Mouse (Mus musculus): ENCODE results near the gene Cnnm3. TPM values are rescaled to one million over a fixed set of nuclear protein-coding genes. Genes with fewer than 3 reads are reported as not detected.

The Cnnm3 gene
- polyA plus RNA-seq, 1 experiment from 2014 or later = 1.1 TPM

- no peak overlapping the region for H3K4me2 ChIP-seq (ENCODE audit: low read depth, low read length)
- no peaks in the 10 kb centered on the region for H3K36me3 ChIP-seq (ENCODE audit: control insufficient read depth, insufficient read depth)
- no peak for ATAC-seq (ENCODE audit: low read depth)
- no peaks in the 10 kb centered on the region for H3K4me1 ChIP-seq (ENCODE audit: control insufficient read depth, low read depth, low read length)
- no peak overlapping the region for H3K27ac ChIP-seq (ENCODE audit: low read length)
- no peak overlapping the region for H3K9ac ChIP-seq (ENCODE audit: low read depth, low read length)
- 50% methylated on average over 9 of the region's 9 CpGs for WGBS (ENCODE audit: insufficient replicate concordance)
- no peak overlapping the region for H3K4me3 ChIP-seq (ENCODE audit: low read depth, low read length)
- no peaks in the 10 kb centered on the region for H3K9me3 ChIP-seq (replicated peaks; ENCODE audit: control insufficient read depth, low read length)
- no peaks in the 10 kb centered on the region for H3K27me3 ChIP-seq (ENCODE audit: control insufficient read depth, insufficient read depth, low read depth, low read length)
Observed at GRCm38 (mm10) chr1:36492416-36493139, 19.1 kb upstream of the Cnnm3 start.

DNA sequence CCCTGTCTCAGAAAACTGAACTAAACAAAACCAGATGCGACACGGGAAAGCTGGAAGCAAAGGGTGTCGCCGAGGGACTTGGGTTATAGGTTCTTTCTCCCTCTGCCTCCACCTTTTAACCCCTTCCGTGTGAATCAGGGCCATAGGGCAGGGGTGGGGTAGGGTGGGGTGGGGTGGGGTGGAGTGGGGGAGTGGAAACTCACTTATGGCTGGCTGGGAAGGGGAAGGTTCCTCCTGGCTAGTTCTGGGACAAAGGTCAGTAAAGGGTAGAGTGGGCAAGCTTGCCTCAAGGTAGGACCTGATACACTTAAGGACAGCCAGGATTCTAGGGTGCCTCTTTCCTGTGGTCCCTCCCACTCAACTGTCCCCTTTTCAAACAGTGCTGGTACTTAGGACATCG is 18.4 kb upstream of the Cnnm3 start:
- Histone ChIP-seq H3K36me3 (ENCODE audit: control insufficient read depth, insufficient read depth) (no peaks in the 10 kb centered on the region), H3K27ac (ENCODE audit: low read length) (no peak overlapping the region), H3K4me2 (ENCODE audit: low read depth, low read length) (no peak overlapping the region), H3K27me3 (ENCODE audit: control insufficient read depth, insufficient read depth, low read depth, low read length) (no peaks in the 10 kb centered on the region), H3K9me3 (replicated peaks; ENCODE audit: control insufficient read depth, low read length) (no peaks in the 10 kb centered on the region), H3K9ac (ENCODE audit: low read depth, low read length) (no peak overlapping the region), H3K4me3 (ENCODE audit: low read depth, low read length) (no peak overlapping the region), H3K4me1 (ENCODE audit: control insufficient read depth, low read depth, low read length) (no peaks in the 10 kb centered on the region)
- 66% methylated on average over 6 of the region's 6 CpGs for WGBS (ENCODE audit: insufficient replicate concordance)
- no peak for ATAC-seq (ENCODE audit: low read depth)

GRCm38 (mm10) chr1:36496719-36497118 is 14.9 kb upstream of the Cnnm3 start:
- 50% methylated on average over 2 of the region's 2 CpGs for WGBS (ENCODE audit: insufficient replicate concordance)
- no peaks in the 10 kb centered on the region for H3K27me3 ChIP-seq (ENCODE audit: control insufficient read depth, insufficient read depth, low read depth, low read length)
- no peaks in the 10 kb centered on the region for H3K4me1 ChIP-seq (ENCODE audit: control insufficient read depth, low read depth, low read length)
- ATAC-seq (ENCODE audit: low read depth) = no peak
- H3K4me2 ChIP-seq (ENCODE audit: low read depth, low read length) = no peak overlapping the region
- no peak overlapping the region for H3K9ac ChIP-seq (ENCODE audit: low read depth, low read length)
- no peak overlapping the region for H3K27ac ChIP-seq (ENCODE audit: low read length)
- no peaks in the 10 kb centered on the region for H3K9me3 ChIP-seq (replicated peaks; ENCODE audit: control insufficient read depth, low read length)
- H3K4me3 ChIP-seq (ENCODE audit: low read depth, low read length) = no peak overlapping the region
- H3K36me3 ChIP-seq (ENCODE audit: control insufficient read depth, insufficient read depth) = no peaks in the 10 kb centered on the region

DNA sequence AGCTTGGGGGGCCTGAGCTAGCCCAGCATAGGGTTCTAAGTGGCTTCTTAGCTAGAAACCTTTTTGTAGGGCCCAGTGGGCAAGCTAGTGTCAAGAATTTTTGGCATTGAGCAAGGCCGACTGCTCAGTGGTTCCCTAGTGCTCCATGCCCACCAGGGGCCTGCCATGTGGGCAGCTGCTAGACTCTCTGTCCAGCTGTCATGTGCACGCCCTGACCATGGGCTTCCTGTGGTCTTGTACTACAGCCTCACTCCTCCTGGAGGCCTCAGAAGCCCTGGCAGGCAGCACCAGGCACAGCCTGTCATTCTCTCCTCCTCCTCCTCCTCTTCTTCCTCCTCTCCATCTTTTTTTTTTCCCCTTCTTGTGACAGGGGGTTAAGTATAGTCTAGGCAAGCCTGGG is 14.4 kb upstream of the Cnnm3 start:
- no peak overlapping the region for H3K9ac ChIP-seq (ENCODE audit: low read depth, low read length)
- ATAC-seq (ENCODE audit: low read depth) = no peak

GRCm38 (mm10) chr1:36501261-36501660 is 10.4 kb upstream of the Cnnm3 start:
- H3K9ac ChIP-seq (ENCODE audit: low read depth, low read length) = no peak overlapping the region
- H3K27me3 ChIP-seq (ENCODE audit: control insufficient read depth, insufficient read depth, low read depth, low read length) = no peaks in the 10 kb centered on the region
- no peaks in the 10 kb centered on the region for H3K36me3 ChIP-seq (ENCODE audit: control insufficient read depth, insufficient read depth)
- WGBS (ENCODE audit: insufficient replicate concordance) = 3% methylated on average over 3 of the region's 3 CpGs
- no peak overlapping the region for H3K4me2 ChIP-seq (ENCODE audit: low read depth, low read length)
- H3K9me3 ChIP-seq (replicated peaks; ENCODE audit: control insufficient read depth, low read length) = no peaks in the 10 kb centered on the region
- no peak overlapping the region for H3K27ac ChIP-seq (ENCODE audit: low read length)
- peak; percentile 24; the same call in 1 of the 2 replicates for ATAC-seq (ENCODE audit: low read depth)
- no peaks in the 10 kb centered on the region for H3K4me1 ChIP-seq (ENCODE audit: control insufficient read depth, low read depth, low read length)
- H3K4me3 ChIP-seq (ENCODE audit: low read depth, low read length) = no peak overlapping the region

More for the DNA sequence above, 14.4 kb upstream of the Cnnm3 start:
- Histone ChIP-seq H3K9me3 (replicated peaks; ENCODE audit: control insufficient read depth, low read length) (no peaks in the 10 kb centered on the region), H3K27me3 (ENCODE audit: control insufficient read depth, insufficient read depth, low read depth, low read length) (no peaks in the 10 kb centered on the region), H3K4me3 (ENCODE audit: low read depth, low read length) (no peak overlapping the region), H3K4me1 (ENCODE audit: control insufficient read depth, low read depth, low read length) (no peaks in the 10 kb centered on the region), H3K4me2 (ENCODE audit: low read depth, low read length) (no peak overlapping the region), H3K27ac (ENCODE audit: low read length) (no peak overlapping the region), H3K36me3 (ENCODE audit: control insufficient read depth, insufficient read depth) (no peaks in the 10 kb centered on the region)
- 54% methylated on average over 2 of the region's 2 CpGs for WGBS (ENCODE audit: insufficient replicate concordance)

GRCm38 (mm10) chr1:36508238-36508637 is 3.4 kb upstream of the Cnnm3 start:
- H3K4me3 ChIP-seq (ENCODE audit: low read depth, low read length) = no peak overlapping the region
- no peak overlapping the region for H3K4me2 ChIP-seq (ENCODE audit: low read depth, low read length)
- WGBS (ENCODE audit: insufficient replicate concordance) = 51% methylated on average over 5 of the region's 5 CpGs
- H3K27me3 ChIP-seq (ENCODE audit: control insufficient read depth, insufficient read depth, low read depth, low read length) = no peaks in the 10 kb centered on the region
- peaks cover 8% of the 10 kb centered on the region for H3K4me1 ChIP-seq (ENCODE audit: control insufficient read depth, low read depth, low read length)
- no peak for ATAC-seq (ENCODE audit: low read depth)
- H3K36me3 ChIP-seq (ENCODE audit: control insufficient read depth, insufficient read depth) = no peaks in the 10 kb centered on the region
- no peak overlapping the region for H3K27ac ChIP-seq (ENCODE audit: low read length)
- H3K9me3 ChIP-seq (replicated peaks; ENCODE audit: control insufficient read depth, low read length) = no peaks in the 10 kb centered on the region
- H3K9ac ChIP-seq (ENCODE audit: low read depth, low read length) = no peak overlapping the region

DNA sequence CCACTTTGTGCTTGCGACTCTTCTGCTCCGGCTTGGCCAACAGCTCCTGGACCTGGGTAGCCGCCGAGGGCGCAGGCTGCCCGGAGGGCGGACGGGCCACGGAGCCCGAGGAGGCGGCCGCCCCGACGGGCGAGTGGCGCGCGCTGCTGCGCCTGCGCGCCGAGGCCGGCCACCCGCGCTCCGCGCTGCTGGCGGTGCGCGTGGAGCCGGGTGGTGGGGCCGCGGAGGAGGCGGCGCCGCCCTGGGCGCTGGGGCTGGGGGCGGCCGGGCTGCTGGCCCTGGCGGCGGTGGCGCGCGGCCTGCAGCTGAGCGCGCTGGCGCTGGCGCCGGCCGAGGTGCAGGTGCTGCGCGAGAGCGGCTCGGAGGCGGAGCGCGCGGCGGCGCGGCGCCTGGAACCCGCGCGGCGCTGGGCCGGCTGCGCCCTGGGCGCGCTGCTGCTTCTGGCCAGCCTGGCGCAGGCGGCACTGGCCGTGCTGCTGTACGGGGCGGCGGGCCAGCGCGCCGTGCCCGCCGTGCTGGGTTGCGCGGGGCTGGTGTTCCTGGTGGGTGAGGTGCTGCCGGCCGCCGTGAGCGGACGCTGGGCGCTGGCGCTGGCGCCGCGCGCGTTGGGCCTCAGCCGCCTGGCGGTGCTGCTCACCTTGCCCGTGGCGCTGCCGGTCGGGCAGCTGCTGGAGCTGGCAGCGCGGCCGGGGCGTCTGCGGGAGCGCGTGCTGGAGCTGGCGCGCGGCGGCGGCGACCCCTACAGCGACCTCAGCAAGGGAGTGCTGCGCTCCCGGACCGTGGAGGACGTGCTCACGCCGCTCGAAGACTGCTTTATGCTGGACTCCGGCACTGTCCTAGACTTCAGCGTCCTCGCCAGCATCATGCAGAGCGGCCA is 660 bp downstream of the Cnnm3 start:
- ATAC-seq (ENCODE audit: low read depth) = peak; percentile 44
- H3K27ac ChIP-seq (ENCODE audit: low read length) = peak overlapping the region; percentile 94

DNA sequence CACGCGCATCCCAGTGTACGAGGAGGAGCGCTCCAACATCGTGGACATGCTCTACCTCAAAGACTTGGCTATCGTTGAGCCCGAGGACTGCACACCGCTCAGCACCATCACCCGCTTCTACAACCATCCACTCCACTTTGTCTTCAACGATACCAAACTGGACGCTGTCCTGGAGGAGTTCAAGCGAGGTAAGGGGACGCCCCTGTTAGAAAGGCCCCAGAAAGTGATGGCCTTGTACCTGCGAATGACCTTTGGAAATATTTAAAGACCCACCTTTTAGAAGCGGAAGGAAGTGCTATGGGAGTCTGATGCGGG is 1.3 kb downstream of the Cnnm3 start:
- peak overlapping the region; percentile 89 for H3K4me3 ChIP-seq (ENCODE audit: low read depth, low read length)
- ATAC-seq (ENCODE audit: low read depth) = no peak
- no peaks in the 10 kb centered on the region for H3K36me3 ChIP-seq (ENCODE audit: control insufficient read depth, insufficient read depth)
- H3K4me2 ChIP-seq (ENCODE audit: low read depth, low read length) = peak overlapping the region; percentile 91
- no peak overlapping the region for H3K27ac ChIP-seq (ENCODE audit: low read length)
- peaks cover 13% of the 10 kb centered on the region for H3K4me1 ChIP-seq (ENCODE audit: control insufficient read depth, low read depth, low read length)
- 5% methylated on average over 16 of the region's 16 CpGs for WGBS (ENCODE audit: insufficient replicate concordance)
- no peaks in the 10 kb centered on the region for H3K27me3 ChIP-seq (ENCODE audit: control insufficient read depth, insufficient read depth, low read depth, low read length)
- no peaks in the 10 kb centered on the region for H3K9me3 ChIP-seq (replicated peaks; ENCODE audit: control insufficient read depth, low read length)
- peak overlapping the region; percentile 85 for H3K9ac ChIP-seq (ENCODE audit: low read depth, low read length)

More for the DNA sequence above, 660 bp downstream of the Cnnm3 start:
- Histone ChIP-seq H3K36me3 (ENCODE audit: control insufficient read depth, insufficient read depth) (no peaks in the 10 kb centered on the region), H3K4me3 (ENCODE audit: low read depth, low read length) (peak overlapping the region; percentile 89), H3K9ac (ENCODE audit: low read depth, low read length) (peak overlapping the region; percentile 85), H3K4me1 (ENCODE audit: control insufficient read depth, low read depth, low read length) (peaks cover 13% of the 10 kb centered on the region), H3K9me3 (replicated peaks; ENCODE audit: control insufficient read depth, low read length) (no peaks in the 10 kb centered on the region), H3K4me2 (ENCODE audit: low read depth, low read length) (peak overlapping the region; percentile 91), H3K27me3 (ENCODE audit: control insufficient read depth, insufficient read depth, low read depth, low read length) (no peaks in the 10 kb centered on the region)
- WGBS (ENCODE audit: insufficient replicate concordance) = 0% methylated on average over 84 of the region's 126 CpGs

GRCm38 (mm10) chr1:36513310-36513709 is 1.6 kb downstream of the Cnnm3 start:
- Histone ChIP-seq H3K27ac (ENCODE audit: low read length) (no peak overlapping the region), H3K27me3 (ENCODE audit: control insufficient read depth, insufficient read depth, low read depth, low read length) (no peaks in the 10 kb centered on the region), H3K9ac (ENCODE audit: low read depth, low read length) (peak overlapping the region; percentile 21; the same call in 1 of the 2 replicates), H3K4me2 (ENCODE audit: low read depth, low read length) (peak overlapping the region; percentile 91), H3K36me3 (ENCODE audit: control insufficient read depth, insufficient read depth) (no peaks in the 10 kb centered on the region), H3K4me1 (ENCODE audit: control insufficient read depth, low read depth, low read length) (peaks cover 13% of the 10 kb centered on the region), H3K9me3 (replicated peaks; ENCODE audit: control insufficient read depth, low read length) (no peaks in the 10 kb centered on the region), H3K4me3 (ENCODE audit: low read depth, low read length) (peak overlapping the region; percentile 89)
- 24% methylated on average over 1 of the region's 1 CpGs for WGBS (ENCODE audit: insufficient replicate concordance)
- no peak for ATAC-seq (ENCODE audit: low read depth)
